Mouse (Mus musculus) c-Kit-positive CD71-positive TER-119-positive erythroid progenitor cells, embryonic 14.5 days (primary cell): ENCODE data around the gene Ahdc1.

Experiments
- DNase-seq: peaks from one replicate; pipeline ENCODE4 v3.0.0-alpha.2; 2013; ENCODE audit warnings: low spot score

The Ahdc1 gene

DNA sequence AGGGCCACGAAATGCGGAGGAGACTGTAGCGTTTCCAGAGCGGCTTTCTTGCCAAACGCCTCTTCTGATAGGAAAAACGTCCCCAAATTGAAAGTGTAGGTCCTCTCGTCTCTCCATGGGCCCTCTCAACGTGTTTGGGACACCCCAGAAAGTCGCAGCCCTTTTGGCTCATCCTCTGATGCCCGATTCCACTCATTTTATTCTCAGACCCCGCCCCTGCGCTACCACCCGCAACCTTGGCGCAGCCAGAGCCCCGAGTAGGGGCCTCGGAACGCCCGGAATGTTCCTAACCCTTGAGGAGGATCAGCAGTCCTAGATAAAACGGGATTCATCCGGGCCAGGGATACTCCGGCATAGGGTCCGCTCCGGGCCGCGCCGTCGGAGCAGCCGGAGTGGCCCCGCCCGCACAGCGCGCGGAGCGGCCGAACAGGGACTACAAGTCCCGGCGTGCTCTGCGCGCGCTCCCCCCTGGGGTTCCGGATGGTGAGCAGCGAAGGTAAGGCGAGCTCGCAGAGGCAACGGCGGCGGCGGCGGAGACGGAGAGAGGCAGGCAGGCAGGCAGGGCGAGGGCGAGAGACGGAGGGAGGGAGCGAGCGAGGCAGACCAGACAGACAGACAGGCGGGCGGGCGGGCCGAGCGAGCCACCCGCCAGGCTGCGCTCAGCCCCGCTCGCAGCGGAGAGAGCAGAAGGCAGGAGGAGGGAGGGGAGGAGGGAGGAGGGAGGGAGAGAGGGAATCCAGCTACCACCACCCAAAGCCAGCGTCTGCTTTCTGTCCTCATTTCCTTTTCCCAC is at the start of gene Ahdc1:
Gene Ahdc1 (plus strand): TSS at position 233 of the 793 bp plus-strand sequence.
- peak; percentile 80 for DNase-seq

- DNase-seq = no peak
Observed at GRCm38 (mm10) chr4:132961866-132962265, 49.2 kb upstream of the Ahdc1 start.

GRCm38 (mm10) chr4:132962628-132963027 is 48.4 kb upstream of the Ahdc1 start:
- no peak for DNase-seq

GRCm38 (mm10) chr4:132963436-132963835 is 47.6 kb upstream of the Ahdc1 start:
- no peak for DNase-seq

- DNase-seq = no peak
Observed at GRCm38 (mm10) chr4:132964064-132964463, 47.0 kb upstream of the Ahdc1 start.

- no peak for DNase-seq
Observed at GRCm38 (mm10) chr4:132964473-132964872, 46.6 kb upstream of the Ahdc1 start.

DNA sequence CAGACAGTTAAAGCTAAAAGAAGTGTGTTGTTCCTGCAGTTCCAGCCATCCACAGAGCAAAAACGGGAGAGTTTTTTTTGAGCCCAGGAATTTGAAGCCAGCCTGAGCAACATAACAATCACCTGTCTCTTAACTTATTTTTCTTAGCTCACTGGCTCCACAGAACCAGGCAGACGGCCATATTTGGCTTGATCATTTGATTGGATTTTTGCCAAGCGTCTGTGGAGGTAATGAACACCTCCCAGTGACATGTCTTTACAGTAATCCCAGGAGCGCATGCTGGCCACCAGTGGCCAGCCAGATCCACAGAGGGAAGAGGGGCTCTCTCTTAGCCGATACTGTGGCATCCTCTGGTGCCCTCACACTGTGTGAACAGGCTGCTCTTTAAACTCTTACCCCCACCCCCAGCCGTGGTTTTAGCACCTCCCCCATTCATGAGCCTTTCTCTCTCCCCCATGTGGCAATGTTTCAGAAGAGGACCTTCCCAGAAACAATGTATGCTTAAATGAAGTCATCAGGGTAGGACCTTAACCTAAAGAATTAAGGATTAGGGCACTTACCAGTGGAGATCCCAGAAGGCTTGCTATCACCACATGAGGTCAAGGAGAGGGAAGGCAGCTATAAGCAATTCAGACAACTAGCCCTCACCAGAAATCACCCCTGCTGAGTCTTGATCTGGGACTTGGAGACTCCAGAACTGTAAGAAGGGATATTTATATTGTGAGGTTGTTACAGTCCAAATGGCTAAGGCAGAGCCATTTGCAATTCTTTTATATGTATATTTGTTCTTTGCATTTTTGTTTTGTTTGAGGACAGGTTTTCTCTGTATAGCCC is 42.7 kb upstream of the Ahdc1 start:
- DNase-seq = no peak

GRCm38 (mm10) chr4:132971601-132972000 is 39.5 kb upstream of the Ahdc1 start:
- DNase-seq = no peak

DNA sequence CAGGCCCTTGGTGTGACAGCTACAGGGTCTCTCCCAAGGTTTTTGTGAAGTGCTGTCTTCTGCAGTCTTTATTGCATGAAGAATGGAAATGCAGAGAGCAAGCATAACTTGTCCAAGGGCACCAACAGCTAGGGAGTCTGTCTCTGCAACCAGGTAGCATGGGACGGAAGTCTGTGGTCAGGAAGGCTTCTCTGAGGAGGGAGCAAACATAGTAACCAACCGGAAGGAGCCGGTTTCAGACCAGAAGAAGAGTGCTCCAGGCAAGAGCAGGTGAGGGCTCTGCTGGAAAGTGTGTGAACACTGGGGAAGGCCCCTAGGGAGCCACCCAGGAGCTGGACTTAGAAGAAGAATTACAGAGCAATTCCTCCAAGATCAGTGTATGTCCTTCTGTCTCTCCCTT is 39.0 kb upstream of the Ahdc1 start:
- DNase-seq = no peak

- DNase-seq = no peak
Observed at GRCm38 (mm10) chr4:132972556-132972955, 38.5 kb upstream of the Ahdc1 start.

- no peak for DNase-seq
Observed at GRCm38 (mm10) chr4:132973186-132973585, 37.9 kb upstream of the Ahdc1 start.

GRCm38 (mm10) chr4:132973814-132974398 is 37.2 kb upstream of the Ahdc1 start, which contains the start of gene Fgr:
Fgr (plus strand) TSS chr4:132974095.
- no peak for DNase-seq

GRCm38 (mm10) chr4:132974904-132975303 is 36.2 kb upstream of the Ahdc1 start:
- no peak for DNase-seq

- no peak for DNase-seq
Observed at GRCm38 (mm10) chr4:132975791-132976190, 35.3 kb upstream of the Ahdc1 start.

DNA sequence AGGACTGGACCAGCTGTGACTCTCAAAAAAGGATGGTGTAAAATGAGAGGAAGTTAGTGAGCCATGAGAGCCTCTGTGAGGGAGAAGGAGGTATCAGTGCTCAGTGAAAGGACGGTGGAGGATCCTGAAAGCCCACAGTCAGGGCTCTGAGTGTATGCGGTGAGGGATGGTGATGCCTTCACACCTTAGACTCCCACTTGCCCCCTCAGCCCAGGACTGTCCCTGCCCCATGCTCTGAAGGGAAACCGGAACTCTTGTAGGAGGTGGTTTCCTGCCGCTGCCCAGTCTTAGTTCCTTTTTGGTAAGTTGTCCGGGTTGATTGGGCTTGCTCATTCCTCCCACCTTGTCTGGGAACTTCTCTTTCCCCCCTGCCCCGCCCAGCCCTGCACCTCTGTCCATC is 34.3 kb upstream of the Ahdc1 start:
- no peak for DNase-seq

GRCm38 (mm10) chr4:132977597-132977996 is 33.5 kb upstream of the Ahdc1 start:
- DNase-seq = no peak

- DNase-seq = no peak
Observed at GRCm38 (mm10) chr4:132979186-132979585, 31.9 kb upstream of the Ahdc1 start.

DNA sequence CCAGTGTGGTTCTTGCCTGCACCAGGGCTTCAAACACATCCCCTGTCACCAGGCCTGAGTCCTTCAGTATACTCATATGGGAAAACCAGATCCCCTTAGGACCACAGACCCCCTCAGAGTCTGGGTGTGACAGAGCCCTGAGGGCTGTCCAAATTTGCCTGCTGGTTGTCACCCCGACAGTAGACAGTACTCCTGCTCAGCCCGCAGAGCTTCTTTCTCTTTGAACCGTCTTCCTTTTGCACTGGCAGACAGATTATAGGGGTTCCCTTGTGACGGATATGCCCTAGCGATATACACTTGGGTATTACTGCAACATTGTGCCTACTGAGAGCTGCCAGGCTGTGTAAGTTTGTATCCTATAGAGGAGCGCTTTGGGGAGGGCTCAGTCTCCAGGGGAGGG is 29.4 kb upstream of the Ahdc1 start:
- no peak for DNase-seq

DNA sequence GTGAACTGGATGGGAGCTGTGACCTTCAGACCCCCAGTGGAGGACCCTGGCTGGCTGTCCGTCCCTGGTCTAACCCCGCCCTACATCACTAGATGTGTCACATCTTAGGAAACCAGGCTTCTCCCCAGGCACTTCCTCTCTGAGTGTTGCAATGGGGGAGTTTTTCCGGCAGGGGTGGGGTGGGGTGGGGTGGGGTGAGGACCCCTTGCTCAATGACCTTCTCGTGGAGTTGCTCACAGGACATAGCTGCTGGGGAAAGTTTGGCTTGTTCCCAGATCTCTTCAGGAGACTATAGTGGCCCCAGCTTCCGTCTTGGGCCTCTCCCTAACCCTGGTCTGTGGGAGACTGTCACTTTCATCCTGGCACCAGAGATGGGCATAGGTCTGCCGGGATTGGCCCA is 28.1 kb upstream of the Ahdc1 start:
- no peak for DNase-seq

DNA sequence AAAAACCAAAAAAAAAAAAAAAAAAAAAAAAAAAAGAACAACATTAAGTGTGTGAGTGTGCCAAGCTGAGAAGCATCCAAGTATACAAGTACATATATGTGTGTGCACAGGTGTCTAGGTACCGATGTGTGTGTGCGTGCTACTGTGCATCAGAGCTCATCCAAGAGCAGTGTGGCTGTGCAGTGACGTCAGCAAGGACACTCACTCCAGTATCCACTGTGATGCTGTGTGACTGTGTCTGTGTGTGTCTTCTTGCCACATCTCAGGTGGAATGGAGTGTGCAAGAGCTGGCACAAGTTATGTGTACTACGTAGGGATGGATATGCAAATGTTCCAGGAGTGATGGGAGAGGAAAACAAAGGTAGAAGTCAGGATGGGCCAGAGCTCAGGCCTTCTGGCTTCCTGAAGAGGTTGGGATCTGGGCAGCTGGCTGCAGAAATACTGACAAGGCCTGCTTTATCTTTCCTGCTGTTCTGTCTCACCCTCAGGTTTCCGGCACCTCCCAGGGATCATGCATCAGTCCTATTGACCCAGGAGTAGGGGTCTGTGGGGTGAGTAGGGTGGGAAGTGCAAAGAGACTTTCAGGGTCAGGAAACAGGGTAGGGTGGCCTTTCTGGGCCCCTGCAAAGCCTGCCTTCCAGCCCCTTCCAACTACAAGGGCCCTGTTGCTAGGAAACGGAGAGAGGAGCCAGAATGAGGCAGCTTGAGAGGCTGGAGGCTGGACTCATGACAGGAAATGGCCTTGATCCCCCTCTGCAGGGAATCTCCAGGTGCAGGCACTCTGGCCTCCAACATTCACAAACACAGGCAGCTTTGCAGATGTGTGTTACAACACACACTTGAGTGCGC is 27.2 kb upstream of the Ahdc1 start:
- no peak for DNase-seq

- DNase-seq = no peak
Observed at GRCm38 (mm10) chr4:132988581-132989355, 22.3 kb upstream of the Ahdc1 start.
